Mouse (Mus musculus) thymus, postnatal 4 days (tissue): ENCODE measurements at regions not wholly inside any gene's neighbourhood (a gene's known extent, or its start where the extent isn't known, plus 50 kb on each side); places are given as distances from the start of the nearest gene placed in this dataset.

ENCODE experiments used
- DNase-seq: peaks from one replicate; pipeline ENCODE4 v3.0.0; 2021

DNA sequence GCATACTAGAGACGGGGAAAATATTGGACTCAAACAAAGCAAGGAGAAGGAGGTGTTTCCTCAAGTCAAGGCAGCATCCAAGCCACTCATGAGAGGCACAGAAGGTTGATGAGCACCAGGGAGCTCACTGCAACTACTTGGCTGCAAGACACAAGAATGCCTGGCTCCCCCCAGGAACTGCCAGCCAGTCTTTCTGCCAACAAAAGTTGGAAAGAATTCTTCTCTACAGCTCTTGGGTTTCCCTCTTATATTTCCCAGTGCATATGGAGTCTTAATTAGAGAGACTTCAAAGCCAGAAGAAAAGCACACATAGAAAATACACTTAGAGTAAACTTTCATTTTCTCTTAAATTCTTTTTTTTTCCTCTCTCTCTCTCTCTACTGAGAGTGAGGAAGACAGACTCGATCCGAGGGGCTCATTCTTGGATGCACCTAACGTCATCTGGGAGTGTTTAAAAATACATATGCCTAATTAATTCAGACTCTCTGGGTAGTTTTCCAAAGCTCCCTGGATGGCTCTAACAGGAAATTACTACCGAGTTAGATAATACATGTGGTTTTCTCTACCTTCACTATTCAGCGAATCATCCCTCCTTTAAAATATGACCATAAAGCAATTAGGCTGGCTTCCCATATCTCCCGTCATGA lies 222.7 kb downstream of the Fam84b start:
- DNase-seq, result no peak

DNA sequence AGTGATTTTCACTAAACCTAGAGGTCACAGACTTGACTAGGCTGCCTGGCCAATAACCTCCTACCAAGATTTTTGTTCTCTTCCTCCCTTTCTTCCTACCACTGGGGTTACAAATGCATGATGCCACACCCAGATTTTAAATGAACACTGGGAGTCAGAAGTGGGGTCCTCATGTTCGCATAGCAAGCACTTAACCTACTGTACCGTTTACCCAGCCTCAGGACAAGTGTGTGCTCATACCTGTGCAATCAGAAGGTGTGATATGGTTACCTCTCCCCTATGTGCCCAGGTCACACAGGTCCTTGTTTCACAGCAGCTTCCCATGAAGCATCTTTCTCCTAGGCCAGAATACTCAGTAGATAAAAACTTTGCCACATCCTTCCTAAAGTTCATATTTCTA lies 234.8 kb downstream of the Fam84b start:
- no peak for DNase-seq

DNA sequence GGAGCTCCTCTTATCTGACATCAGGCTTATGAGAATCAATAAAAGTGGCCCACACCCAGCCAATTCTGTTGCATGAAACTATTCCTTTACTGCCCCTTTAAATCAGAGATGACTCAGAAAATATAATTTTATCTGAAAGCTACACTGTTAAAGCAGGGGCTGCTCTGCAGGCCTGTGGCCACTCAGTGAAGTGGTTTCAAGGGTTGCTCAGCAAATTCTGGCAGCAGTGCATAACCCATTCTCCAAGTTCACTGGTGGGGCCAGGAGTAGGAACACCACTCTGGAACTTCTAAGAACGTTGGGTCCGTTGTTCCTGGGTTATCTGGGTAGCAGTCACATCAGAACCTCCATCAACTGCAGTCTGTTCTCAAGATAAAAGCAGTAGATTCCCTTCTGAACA lies 236.2 kb downstream of the Fam84b start:
- no peak for DNase-seq

DNA sequence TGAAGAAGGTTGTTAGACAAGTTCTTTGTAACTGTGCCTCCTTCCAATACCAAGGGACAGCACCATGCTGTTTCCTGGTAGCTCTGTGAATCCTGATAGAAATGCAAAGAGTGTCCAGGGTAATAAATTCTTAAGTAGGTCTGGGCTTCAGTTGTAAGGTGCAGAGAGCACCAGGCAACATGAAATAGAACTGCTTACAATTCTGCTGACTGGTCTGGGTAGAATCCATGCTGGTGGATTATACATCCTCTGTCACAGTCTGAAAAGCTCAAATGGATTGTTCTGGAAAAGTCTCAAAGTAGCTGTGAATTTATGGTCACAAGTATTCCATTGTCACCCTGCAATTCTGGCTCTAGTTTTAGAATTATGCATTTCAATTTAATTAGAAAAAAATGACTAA lies 251.7 kb downstream of the Fam84b start:
- DNase-seq, result no peak

DNA sequence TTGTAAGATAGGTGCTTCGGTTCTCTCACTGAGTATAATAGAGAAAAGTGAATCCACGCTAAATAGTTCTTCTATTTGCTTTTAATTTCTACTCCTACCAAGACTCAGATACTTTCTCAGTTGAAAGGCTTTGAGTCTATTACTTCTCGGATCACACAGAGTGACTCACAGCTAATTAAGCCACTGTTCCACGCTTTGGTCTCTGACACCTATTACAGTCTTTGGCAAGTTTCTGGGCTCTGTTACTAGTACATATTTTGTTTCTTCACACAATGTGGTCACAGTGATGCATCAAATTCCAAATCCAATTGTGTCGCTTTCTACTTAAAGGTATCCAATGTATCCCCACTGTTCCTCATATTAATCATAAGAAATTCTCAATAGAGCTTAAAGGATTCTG lies 276.5 kb downstream of the Fam84b start:
- DNase-seq, result no peak

DNA sequence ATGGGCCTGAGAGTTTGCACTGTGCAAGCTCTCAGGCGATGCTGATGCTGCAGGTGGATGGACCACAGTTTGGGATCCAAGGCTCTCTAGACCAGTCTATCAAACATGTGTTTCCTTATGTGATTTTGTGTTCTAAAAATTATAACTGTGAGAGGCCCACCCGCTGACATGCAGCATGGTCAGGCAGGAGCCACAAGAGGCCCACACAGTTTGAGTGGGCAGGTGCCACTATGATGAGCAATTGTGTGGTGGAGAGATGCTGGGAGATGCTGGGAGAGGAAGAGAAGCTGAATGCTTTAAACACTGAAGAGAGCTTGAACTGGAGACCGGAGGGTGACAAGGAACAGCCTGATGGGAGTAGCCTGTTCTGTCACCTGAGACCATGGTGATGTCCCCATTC lies 287.3 kb downstream of the Fam84b start:
- no peak for DNase-seq

DNA sequence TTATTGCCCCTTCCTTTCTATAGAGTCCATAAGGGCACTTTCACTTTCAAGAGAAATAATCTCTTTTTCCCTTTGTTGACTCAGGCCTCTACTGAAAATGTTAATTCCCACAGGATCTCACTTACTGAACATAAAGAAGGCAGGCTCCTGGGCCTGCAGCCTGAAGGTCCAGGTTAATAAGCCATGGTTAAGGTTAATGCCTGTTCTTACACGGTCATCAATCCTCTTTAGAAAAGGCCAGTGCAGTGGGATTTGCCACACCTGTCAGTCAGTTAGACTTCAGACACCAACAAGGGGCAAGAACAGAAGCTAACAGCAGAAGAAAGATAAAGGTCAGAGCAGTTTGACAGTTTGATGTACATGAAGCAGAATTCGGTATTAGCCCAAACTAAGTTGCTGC lies 288.6 kb downstream of the Fam84b start:
- DNase-seq, result no peak

DNA sequence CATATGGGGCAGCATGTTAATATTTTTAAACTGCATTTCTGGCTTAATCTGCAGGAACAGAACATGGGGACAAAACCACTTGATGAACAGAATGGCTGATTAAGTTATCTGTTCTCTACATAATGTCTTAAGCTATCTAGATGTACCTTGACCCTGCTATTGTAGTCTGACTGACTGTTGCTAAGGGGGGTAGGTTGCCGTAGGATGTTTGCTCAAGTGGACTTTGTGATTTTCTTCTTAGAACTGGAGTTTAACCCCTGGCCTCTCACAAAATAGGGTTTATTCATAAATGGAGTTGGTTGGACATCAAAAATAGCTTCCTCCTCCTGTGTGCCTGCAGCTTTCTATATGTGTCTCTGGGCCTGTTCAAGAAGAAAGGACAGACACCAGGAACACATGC lies 292.9 kb downstream of the Fam84b start:
- DNase-seq, result no peak

DNA sequence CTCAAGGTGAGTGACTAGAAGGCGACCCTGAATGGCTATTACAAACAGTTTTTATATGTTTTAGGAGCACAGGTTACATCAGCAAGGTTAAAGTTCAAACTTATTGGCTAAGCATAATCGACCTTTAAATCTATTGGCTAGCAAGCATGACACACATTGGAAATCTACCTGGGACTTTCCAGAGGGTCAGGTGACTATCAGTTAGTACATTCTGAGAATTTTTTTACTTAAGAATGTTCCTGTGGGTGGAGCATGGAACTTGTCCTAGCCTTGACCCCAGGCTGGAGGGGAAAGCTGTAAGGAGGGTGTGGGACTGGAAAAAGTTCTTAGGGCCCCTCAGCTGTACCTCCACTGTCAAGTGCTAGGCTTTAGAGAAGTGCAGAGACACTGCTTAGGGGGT lies 297.9 kb downstream of the Fam84b start:
- no peak for DNase-seq

DNA sequence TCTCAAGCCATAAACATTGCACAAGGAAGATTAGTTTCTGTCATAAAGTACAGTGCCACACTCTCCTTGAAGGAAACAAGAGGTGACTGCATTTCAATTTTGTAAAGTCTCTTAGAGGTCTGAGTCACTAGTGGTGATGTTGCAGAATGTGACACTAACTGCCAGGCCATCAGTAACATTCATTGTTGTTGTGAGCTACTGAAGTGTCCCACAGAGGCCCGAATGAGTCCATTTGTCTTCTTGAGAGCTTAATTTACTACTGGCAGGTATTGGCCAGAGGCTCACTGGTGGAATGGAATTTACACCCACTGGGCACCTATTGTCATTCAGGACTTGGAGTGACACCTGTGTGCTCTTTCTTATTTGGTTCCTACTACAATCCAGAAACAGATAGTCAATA lies 299.0 kb downstream of the Fam84b start:
- no peak for DNase-seq

DNA sequence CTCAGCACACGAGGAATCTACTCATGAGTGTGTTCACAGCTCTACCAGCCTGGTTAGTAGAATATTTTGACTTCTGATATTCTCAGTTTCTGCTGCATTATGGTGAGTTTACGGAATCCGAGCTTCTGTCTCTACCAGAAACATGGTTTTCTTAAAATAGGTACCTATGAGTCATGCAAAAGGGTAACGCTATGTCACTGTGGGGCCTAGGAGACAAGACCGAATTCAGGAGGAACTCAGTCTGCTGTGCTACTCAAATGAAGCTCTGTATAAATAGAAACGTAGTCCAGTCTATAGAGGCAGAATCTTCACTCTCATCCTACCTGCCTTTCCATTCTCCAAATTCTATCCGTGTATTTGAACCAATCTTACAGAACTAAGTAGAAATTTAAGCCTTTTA lies 305.5 kb downstream of the Fam84b start:
- no peak for DNase-seq

DNA sequence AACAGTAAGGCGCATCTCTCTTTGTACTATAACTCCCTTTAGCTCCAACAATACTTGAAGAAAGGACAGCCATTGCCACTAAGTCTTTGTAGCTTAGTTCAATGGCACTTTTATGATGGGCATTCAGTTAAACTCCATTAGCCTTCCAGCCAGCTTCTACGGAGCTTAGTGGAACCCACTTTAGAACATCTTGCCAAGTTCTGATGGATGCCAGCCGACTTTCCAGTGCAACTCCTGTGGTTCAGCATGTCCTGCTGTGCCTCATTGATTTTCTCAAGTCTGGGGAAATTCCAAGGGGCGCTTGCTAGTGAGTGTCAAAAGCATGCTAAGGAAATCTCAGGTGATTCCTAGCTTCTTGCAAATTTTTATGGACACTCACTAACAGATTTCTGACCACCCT lies 316.4 kb downstream of the Fam84b start:
- DNase-seq, result no peak

DNA sequence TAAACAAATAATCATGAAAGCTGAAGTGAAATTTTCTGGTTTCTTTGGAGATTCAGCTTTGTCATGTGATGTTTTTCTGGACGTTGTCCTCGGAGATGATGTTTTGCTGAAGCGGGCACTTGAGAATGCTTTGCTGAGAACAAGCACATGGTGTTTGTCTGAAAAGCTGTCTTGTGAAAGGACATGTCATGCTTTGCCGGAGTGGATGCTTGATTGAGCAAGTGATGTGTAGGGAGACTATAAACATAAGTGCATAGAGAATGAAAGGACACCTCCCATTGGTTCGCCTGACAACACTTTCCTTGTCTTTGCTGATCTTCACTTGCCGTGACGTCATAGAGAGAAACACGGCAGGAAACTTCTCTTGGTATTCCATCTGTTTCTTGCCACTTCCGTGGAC lies 318.9 kb downstream of the Fam84b start:
- DNase-seq, result no peak

DNA sequence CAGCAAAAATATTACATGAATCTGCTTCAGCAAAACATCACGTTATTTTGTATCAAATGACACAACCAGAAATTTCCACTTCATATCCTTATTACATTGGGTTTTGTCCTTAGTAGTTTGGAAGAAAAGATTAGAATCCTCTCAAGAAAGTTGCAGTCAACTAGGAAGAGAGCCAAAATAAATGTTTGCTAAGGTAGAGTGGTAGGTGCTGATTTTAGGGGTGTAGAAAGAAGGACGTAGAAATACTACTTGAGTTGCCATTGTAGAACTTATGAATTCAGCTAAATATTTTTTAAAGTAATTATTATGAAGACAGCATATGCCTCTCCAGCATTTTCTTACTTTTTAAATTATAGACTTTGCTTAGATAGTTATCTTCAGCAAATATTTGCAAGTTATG lies 336.8 kb downstream of the Fam84b start:
- DNase-seq, result no peak

DNA sequence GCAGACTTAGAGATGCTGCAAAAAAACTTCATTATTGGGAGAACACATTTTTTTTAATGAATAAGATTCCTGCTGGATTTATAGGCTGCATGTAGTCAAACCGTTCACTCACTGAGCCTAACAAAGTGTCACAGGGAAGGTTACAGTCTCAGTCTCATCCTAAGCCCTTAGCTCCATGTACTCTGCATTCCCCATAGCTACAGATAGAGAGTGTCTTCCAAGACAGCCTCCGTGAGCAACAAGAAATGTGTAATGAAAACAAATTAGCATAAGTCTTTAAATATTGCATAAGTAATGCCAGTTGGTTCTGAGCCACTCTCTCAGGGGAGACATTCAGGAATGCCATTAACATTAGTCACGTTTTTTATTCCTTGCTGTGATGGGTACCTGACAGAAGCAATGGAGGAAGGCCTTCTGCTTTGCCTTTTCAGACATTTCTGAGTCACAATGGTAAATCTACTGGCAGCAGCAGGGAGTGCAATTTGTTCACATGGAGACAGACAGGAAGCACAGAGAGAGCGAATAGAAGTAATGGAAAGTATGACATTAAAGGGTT lies 376.7 kb downstream of the Fam84b start:
- no peak for DNase-seq

DNA sequence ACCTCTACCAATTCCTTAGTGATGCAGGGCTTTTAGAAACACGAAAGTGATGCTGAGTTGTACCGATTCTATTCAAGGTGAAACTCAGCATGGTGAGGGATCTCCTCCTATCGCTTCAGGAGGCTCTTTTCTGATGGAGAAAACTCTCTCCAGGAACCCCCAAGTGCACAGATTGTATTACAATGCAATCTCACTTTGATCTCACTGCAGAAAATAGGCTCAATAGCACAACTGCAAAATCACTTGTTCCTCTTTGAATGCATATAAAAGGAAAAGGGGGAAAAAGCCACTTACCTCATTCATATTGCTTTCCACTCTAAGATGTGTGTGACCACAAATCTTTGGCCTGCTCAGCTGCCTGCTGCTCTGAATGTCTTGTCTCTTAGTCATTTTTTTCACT lies 378.5 kb downstream of the Fam84b start:
- no peak for DNase-seq

DNA sequence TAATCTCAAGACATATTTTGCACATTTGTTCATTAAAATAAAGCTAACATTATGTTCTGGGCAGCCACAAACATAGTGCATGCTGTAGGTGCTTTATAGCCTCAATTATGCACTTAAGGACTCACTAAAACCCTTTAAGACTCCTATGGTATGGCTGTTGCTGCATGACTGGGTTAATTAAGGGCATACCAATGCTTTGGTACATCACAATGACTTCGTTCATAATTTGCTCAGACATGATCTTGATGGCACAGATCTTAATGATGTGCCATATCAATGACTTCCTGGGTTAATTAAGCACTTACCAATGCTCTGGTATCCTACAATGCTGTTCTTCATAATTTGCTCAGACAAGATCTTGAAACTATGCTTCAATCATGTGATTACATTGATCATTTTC lies 415.5 kb upstream of the 4933412E24Rik start:
- DNase-seq, result no peak

DNA sequence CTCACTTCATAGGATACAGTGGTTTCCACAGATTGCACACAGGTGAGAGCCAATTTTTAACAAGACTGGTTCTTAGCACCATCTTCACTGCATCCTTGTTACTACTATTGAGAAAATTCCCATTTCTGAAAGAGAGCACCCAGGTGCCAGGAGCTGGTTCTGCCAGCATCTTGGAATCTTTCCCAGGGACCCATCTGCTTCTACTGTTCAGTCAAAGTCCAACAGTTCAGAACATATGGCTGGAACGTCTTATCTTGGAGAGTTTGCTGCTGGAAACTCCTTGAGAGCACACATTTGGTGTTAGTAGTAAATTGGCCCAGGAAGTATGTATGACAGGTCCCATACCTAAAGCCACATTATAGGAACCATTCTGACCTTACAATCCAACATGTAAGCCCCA lies 402.7 kb upstream of the 4933412E24Rik start:
- no peak for DNase-seq

DNA sequence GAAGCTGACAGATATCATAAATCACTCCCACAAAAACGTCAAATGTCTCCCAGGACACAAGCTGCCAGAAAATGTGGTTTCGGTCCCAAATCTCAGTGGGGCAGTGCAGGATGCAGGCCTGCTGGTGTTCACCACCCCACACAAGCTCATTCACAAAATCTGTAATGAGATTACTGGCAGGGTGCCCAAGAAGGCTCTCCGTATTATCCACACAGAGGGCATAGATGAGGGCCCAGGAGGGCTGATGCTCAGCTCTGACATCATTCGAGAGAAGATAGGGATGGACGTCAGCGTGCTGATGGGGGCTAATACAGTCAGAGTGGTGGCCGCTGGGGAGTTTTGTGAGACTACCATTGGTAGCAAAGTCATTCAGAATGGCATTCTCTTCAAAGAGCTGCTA lies 375.9 kb upstream of the 4933412E24Rik start:
- DNase-seq, result no peak

DNA sequence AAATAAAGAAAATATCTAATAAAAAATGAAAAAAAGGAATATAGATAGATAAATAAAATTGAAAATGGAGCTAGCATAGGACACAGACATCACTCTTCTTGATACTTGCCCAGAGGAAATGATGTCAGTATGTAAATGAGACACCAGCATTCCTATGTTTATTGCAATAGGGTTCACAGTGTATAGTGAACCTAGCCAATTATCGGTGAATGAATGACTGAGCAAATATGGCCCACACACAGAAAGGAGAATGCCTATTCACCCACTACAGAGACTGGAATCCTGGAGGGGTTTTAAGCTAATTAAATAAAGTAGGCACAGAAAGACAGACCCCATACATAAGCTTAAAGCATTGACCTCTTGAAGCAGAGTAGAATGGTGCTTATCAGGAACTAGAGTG lies 373.9 kb upstream of the 4933412E24Rik start:
- no peak for DNase-seq

DNA sequence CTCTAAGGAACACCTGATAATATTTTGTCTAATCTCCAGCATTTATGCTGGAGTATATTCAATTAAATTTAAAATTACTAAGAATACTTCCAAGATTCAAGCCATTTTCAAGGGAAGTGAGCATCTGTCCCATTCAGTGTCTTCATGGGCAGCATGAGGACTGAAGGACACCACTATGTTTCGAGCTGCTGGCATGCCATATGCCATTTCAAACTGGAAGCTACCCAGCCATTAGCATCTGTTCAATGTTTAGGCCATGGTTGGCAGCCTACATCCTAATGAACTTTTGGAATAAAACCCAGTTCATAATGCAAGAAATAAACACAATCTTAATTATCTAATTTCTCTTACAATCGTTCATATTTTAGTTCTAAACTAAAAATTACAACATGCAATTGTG lies 371.5 kb upstream of the 4933412E24Rik start:
- DNase-seq, result no peak
